Mouse (Mus musculus) liver, adult (tissue): ENCODE data around the gene Pcbd2.

Source experiments
- GATA4 ChIP-seq: IDR thresholded peaks from 2 replicates; pipeline ENCODE4 v1.6.1; 2014; ENCODE audit warnings: mild to moderate bottlenecking, low read length; ENCODE audit not compliant: insufficient replicate concordance

Pcbd2 gene

GRCm38 (mm10) chr13:55727120-55727838, at the start of gene Pcbd2:
Gene Pcbd2, plus strand, starts transcription at chr13:55727368.
- no peak; the same call in 1 of the 2 replicates for TF ChIP-seq GATA4

- no peak for TF ChIP-seq GATA4
Measured at GRCm38 (mm10) chr13:55682201-55682600, 45.0 kb upstream of the Pcbd2 start.

- TF ChIP-seq GATA4, result no peak
Measured at GRCm38 (mm10) chr13:55683581-55683980, 43.6 kb upstream of the Pcbd2 start.

GRCm38 (mm10) chr13:55686107-55686633, 41.0 kb upstream of the Pcbd2 start:
- no peak for TF ChIP-seq GATA4

DNA sequence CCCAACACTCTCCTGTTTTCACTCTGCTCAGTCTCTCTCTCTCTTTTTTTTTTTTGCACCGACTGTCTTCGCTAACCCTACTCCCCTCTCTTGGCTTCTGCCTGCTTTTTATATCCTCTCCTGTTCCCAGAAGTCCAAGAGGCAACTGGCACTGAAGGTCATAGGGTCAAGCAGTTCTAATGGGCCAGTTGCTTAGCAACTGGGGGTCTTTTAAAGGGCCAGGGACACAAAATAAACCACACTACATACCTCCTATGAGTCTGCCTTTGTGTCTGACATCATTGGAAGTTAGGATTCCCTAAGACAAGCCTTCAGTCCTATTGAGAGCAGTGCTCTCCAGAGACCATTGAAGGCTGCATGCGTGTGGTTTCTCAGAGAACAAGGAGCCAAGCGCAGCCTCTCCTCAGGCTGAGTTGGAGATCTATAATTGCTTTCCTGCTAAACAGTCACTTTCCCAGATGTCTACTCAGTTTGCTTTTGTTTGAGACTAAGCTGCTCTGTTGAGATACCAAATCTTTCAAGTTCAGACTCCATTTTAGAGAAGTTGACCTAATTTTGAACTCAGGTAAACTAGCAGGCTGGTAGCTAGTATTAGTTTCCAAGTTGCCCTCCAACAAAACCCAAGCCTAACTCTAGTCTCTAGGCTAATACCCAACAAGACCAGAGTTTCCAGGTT, 39.1 kb upstream of the Pcbd2 start:
- no peak for TF ChIP-seq GATA4

DNA sequence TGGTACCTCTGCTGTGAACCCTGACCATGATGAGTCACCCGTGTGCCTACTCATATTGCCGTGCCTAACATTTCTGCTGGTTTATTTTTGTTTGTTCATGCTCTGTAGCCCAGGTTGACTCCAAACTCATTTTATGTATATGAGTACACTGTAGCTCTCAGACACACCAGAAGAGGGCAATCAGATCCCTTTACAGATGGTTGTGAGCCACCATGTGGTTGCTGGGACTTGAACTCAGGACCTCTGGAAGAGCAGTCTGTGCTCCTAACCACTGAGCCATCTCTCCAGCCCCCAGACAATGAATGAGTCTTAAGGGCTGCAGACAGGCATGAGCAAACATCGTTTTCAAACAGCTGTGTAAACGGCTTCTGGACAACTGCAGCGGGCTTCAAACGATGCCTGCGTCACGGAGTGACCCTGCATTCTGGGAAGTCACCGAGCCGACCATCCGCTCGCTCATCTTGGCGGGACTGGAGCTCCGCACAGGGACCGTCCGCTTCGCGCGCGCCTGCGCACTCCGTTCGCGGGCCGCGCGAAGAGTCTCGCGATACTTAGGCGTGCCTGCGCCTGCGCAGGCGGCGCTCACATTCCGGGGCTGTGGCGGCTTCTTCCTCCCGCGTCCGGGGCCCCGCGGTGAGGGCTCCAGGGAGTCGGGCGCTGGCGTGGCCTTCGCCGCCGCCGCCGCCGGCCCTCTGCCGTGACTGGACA, 34.5 kb upstream of the Pcbd2 start, which contains the start of gene B230219D22Rik:
Gene B230219D22Rik (plus strand): TSS at position 590 of the 708 bp plus-strand sequence.
- no peak; the same call in 1 of the 2 replicates for TF ChIP-seq GATA4

DNA sequence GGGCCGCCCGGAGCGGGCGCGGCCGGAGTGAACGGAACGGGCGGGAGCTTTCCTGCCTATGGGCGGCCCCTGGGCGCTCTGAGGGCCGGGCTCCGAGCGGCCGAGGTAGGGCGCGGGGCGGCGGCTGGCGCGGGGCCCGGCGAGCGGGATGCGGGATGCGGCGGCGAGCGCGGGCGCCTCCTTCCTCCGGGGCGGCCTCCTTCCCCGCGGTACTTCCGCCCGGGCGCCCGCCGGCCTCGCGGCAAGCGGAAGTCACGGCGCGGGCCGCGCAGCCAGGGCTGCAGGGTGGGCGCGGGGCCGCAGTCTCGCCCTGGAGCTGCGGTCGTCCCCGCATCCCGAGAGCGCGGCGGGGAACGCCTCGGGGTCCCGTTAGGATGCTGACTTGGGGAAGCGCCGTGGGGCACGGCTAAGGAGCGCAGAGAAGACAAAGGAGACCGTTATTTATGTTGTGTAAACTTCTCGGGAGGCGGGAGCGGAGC, 33.9 kb upstream of the Pcbd2 start:
- TF ChIP-seq GATA4, result no peak

DNA sequence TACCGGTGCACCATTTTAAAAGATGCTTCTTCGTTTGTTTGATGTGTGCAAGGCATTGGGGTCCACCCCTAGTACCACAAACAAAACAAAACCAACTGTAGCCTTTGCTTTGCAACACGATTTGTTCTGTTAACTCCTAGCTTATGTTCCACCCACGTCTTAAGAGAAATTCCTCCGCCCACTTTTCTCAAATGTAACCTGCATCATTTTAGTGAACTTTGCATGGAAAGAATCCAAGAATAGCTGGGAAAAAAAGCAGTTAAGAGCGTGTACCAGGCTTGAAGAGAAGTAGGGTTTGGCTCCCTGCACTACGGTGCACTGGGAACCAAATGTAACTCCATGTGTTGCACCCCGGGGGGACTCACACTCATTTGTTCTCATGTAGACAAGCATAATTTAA, 33.1 kb upstream of the Pcbd2 start:
- TF ChIP-seq GATA4, result no peak

DNA sequence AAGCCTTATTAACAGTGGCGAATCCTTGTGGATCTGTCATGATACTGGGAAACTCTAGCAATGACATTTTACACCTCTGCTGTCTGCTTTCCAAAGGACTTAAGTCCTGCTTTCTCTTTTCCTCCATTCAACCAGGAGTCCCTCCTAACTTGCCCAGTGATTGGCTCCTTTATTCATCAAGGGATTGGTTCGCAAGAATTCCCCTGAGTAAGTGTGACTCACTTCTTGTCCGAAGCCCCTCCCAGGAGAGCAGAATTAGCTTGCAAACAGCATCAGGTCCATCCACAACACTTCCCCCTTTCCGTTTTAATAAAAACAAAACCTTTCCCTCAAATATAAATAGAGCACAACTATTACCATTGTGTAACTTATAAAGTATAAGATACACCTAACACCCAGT, 22.9 kb upstream of the Pcbd2 start:
- no peak for TF ChIP-seq GATA4

DNA sequence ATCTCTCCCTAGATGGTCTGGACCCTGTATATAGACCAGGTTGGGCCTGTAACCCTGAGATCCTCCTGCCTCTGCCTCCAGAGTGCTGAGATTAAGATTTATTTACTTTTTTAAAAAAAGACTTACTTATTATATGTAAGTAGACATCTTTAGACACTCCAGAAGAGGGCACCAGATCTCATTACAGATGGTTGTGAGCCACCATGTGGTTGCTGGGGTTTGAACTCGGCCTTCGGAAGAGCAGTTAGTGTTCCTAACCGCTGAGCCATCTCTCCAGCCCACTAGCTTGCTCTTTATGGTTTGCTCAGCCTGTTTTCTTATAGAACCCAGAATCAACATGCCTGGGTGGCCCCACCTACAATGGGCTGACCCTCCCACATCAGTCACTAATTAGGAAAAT, 14.3 kb upstream of the Pcbd2 start:
- no peak for TF ChIP-seq GATA4

DNA sequence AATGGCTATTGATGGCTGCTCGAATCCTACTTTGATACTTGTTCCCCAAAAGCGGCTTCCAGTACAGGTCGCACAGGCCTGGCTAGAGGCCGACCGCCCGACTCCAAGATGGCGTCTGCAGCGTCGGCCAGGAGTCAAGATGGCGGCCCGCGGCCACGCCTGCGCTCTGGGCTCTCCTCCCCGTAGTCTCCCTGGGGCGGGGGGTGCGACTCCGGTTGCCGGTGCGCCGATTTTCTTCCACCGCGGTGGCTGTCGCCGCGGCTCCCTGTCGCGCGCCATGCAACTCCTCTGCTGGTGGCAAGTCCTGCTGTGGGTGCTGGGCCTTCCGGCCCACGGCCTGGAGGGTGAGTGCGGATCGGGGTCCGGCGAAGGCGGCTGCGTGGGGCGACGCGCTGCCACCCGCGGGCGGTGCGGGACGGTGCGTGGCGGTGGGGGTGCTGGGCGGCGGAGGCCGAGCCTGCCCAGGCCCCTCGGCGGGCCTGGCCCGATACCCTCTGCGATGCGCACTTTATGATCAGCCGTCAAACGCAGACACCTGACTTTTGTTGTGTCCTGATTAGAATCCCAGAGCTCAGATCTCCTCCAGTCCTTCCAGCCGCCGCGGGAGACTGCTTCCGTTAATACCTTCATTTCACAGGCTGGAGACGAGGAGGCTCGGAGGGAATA, 12.5 kb upstream of the Pcbd2 start, which contains the start of gene Txndc15:
Gene Txndc15 (plus strand): TSS at position 150 of the 666 bp plus-strand sequence.
- no peak for TF ChIP-seq GATA4

DNA sequence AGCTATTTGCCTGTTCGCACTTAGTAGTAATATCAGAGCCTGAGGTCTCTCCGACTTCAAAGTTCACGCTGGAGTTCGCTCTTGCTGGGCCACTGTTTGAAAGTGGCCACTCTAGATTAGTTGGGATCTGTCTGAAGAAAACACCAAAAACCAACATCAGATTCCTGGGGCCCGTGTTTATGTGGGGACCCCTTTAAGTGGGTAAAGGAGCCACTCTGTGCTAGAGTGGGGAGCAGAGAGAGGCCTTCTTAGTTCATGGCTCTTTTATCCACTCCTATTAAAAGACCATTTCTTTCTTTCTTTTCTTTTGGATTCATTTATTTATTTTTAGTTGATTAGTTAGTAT, 12.0 kb upstream of the Pcbd2 start:
- no peak for TF ChIP-seq GATA4

- no peak for TF ChIP-seq GATA4
Measured at GRCm38 (mm10) chr13:55715908-55716510, 11.2 kb upstream of the Pcbd2 start.

DNA sequence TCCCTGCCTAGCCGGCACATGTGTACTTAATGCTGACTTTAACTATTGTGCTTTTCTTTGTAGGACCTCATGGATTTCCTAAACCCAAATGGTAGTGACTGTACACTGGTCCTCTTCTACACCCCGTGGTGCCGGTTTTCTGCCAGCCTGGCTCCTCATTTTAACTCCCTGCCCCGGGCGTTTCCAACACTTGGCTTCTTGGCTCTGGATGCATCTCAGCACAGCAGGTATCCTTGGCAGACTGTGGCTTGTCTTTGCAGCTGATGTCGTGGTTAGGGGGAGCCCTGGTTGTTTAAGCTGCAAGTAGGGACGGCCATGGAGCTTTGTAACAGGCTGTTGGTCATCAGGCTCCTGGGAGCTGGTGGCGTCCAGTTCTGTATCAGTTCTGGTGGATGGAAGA, 5.7 kb upstream of the Pcbd2 start:
- no peak for TF ChIP-seq GATA4

DNA sequence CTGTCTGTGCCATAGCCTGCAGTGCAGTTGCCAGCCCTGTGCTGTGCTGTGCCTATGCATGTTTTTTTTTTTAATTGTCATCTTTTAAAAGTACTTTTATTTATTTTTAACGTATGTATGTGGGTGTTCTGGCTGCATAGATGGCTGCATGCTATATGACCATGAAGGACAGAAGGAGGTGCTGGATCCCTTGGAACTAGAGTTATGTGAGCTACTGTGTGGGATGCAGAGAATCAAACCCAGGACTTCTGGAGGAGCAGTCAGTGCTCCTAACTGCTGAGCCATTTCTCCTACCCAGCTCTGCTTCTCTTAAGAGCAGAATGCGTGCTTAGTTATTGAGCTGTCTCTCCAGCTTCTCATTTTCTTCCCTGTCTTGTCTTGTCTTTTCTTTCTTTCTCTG, 5.2 kb upstream of the Pcbd2 start:
- no peak for TF ChIP-seq GATA4

DNA sequence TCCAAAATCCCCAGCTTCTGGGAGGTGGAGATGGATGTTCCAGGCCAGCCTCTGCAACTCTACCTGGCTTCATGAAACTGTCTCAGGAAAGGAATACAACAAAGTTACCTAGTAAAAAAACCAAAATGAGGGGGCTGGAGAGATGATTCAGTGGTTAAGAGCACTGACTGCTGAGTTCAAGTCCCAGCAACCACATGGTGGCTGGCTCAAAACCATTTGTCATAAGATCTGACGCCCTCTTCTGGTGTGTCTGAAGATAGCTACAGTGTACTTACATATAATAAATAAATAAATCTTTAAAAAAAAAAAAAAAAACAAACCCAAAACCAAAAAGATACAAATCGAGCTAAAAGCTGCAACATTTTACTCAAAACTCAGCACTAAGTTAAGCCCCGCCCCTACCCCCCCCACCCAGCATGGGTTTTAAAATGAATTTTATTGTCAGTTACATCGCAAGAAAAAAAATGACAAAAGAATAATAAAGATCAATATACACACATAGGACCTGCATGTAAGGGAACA, 509 bp upstream of the Pcbd2 start:
- TF ChIP-seq GATA4, result no peak
